Mouse (Mus musculus): Measurements from ENCODE around the gene Serpinb8.

The Serpinb8 gene

DNA sequence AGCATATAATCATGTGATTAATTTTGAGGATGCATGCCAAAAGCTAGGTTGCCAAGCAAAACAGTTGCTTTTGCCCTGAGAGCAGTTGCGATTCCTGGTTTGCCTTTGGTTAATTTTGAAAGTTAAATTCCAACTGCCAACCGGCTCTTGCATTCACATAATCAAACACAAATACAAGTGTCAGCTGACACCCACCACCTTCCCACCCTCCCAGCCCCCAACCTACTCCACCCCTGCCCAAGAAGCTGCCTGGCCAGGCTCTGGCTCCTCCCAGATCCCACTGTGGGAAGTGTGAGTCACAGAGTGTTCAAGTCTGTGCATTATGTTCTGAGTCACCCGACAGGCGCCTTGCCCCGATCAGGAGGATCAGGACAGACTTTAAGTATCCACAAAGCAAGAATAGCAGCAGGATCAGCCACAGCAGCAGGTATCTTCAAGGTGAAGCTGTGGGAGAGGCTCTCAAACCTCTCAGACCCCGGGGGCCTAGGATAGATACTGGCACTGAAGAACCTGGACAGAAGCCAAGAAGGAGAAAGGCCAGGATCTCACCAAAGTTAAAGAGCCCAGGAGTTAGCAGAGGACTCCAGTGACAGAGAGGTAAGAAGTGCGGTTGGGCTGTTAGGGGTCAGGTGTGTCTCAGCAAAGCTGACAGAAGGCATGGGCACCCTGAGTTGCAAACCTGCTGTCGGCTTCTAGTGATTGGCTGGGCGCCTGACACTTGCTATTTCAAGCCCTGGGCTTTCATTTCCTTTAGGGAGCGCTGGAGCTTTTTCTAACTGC, at the start of gene Serpinb8:
Serpinb8 (plus strand) TSS at position 316 of the 780 bp plus-strand sequence.
- no peak for DNase-seq (ENCODE audit: extremely low read depth, low read depth, low spot score)

- no peak for DNase-seq (ENCODE audit: extremely low read depth, low read depth, low spot score)
These were observed 30.3 kb upstream of the Serpinb8 start for GRCm38 (mm10) chr1:107559494-107559893.

DNA sequence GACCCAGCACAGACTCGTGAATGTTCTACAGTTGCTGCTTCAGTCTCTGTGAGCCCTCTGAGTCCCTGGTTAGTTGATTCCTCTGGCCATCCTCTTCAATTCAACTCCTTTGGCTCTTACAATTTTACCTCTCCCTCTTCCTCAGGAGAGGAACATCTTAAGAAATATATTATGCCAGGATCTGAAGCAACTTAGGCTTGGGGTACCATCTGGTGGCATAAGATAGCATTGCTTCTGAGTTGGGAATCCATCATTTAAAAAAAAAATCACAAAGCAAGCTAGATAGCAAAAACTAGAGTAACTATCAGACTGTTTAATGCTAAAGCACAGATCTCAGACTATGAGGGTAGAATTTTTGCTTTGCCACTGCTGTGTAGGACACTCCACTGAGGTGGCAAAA, 27.7 kb upstream of the Serpinb8 start:
- DNase-seq (ENCODE audit: extremely low read depth, low read depth, low spot score), result no peak

DNA sequence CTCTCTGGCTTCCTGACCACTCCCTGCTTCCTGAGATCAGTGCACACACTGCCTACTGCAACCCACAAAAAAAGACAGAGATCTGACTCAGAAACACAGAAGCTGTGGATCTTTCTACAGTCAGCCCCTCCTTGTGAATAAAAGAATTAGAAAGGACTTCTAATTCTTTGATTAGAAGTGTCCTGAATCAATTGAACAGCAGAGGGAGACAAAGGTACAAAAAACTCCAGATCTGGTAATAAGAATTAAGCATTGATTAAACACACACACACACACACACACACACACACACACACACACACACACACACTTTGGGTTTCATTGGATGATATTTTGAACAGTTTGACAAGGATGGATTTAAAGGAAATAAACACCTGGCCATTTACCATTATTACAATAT, 24.2 kb upstream of the Serpinb8 start:
- no peak for DNase-seq (ENCODE audit: extremely low read depth, low read depth, low spot score)

DNA sequence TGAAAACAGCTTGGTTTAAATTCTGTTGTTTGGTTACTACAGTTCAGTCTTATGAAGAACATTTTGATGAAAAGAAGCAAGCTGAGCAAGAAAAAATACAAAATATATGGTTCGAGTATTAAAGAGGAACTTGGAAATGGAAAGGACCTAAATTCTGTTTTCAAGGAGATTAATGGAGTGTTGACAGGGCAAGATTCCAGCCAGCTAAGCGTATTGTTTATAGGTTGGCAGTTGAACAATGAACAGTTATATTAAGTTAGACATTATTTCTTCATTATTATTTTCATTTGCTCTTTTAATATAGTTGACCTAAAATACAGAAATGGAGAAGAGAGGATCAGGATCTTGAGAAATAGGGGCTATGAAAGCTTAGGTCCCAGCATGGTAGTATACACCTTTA, 13.7 kb upstream of the Serpinb8 start:
- no peak for DNase-seq (ENCODE audit: extremely low read depth, low read depth, low spot score)

- DNase-seq (ENCODE audit: extremely low read depth, low read depth, low spot score), result no peak
These were observed 12.3 kb upstream of the Serpinb8 start for GRCm38 (mm10) chr1:107577514-107577913.

DNA sequence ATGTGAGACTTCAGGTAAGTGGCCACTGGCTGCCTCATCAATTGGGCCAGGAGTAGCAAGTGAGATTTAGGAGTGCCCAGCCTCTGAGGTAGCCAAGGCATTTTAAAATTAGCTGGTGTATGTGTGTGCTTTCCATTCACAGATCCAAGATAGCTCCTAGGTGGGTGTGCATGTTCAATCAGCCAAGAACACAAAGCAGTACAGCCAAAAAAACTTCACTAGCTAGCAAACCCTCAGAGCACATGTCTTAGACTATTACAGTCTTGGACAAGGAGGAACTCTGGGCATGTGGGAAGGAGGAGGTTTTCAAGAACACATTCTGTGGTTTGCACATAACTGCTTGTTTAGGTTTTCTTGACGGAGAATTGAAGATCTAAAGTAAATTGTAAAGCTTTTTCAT, 8.6 kb upstream of the Serpinb8 start:
- no peak for DNase-seq (ENCODE audit: extremely low read depth, low read depth, low spot score)

- DNase-seq (ENCODE audit: extremely low read depth, low read depth, low spot score), result no peak
These were observed 6.9 kb upstream of the Serpinb8 start for GRCm38 (mm10) chr1:107582900-107583299.

GRCm38 (mm10) chr1:107583958-107584376, 5.8 kb upstream of the Serpinb8 start:
- no peak for DNase-seq (ENCODE audit: extremely low read depth, low read depth, low spot score)

DNA sequence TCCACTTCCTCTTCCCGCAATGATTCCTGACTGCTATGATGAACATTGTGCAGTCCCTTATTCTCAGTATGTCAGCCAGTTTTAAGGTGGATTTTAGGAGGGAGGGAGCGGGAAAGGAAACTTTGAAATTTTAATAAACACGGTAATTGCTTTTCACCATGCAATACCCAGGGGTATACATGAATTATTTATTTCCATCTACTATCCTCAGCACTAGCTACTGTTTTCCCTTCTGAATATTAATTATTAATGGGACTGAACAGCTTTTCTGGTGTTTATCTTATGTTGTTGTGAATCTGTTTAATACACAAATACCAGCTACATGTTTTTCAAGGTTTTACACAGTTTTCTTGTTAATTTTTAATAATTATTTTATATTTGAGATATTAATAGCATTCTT, 4.9 kb upstream of the Serpinb8 start:
- no peak for DNase-seq (ENCODE audit: extremely low read depth, low read depth, low spot score)

GRCm38 (mm10) chr1:107586196-107586595, 3.6 kb upstream of the Serpinb8 start:
- DNase-seq (ENCODE audit: extremely low read depth, low read depth, low spot score), result no peak

- DNase-seq (ENCODE audit: extremely low read depth, low read depth, low spot score), result no peak
These were observed 1.6 kb upstream of the Serpinb8 start for GRCm38 (mm10) chr1:107588206-107588605.

GRCm38 (mm10) chr1:107588642-107589041, 1.2 kb upstream of the Serpinb8 start:
- no peak for DNase-seq (ENCODE audit: extremely low read depth, low read depth, low spot score)

GRCm38 (mm10) chr1:107592644-107593043, 2.8 kb downstream of the Serpinb8 start:
- no peak for DNase-seq (ENCODE audit: extremely low read depth, low read depth, low spot score)

GRCm38 (mm10) chr1:107593469-107593868, 3.7 kb downstream of the Serpinb8 start:
- DNase-seq (ENCODE audit: extremely low read depth, low read depth, low spot score), result no peak

DNA sequence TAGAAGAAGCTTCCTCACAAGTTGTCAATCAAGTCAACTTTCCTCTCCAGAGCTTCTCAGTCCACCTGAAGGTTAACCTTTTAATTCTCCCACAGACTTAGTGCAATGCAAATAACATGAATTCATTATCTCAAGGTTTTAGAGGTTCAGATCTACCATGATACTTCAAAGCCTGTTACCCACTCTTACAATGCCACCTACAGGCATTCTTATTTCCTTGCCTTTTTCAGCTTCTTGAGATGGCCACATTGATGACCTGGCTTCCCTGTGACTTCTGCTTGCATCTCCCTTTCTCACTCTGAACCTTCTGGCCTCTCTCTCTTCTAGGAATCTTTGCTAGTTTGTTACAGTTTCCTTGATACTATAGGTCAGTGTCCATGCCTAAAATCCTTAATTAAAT, 7.1 kb downstream of the Serpinb8 start:
- DNase-seq (ENCODE audit: extremely low read depth, low read depth, low spot score), result no peak

GRCm38 (mm10) chr1:107598476-107598875, 8.7 kb downstream of the Serpinb8 start:
- no peak for DNase-seq (ENCODE audit: extremely low read depth, low read depth, low spot score)

- no peak for DNase-seq (ENCODE audit: extremely low read depth, low read depth, low spot score)
These were observed 19.1 kb downstream of the Serpinb8 start for GRCm38 (mm10) chr1:107608942-107609341.

DNA sequence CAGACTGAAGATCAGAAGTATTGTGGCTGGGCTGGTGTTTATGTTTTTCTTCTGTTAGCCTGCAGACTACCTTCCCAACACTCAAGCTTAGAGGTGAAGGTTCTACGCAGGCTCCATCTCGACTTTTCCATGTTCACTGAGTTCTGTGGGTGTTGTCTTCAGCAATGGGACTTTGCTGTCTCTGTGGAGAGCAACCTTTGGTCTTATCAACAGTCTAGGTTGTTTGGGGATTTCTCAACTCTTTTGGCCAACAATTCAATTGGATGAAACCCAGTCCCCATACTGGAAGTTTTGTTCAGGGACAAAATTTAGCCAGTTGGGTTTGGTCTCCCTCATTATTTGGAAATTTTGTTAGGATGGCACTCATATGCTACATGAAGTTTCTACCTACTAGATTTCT, 24.3 kb downstream of the Serpinb8 start:
- DNase-seq (ENCODE audit: extremely low read depth, low read depth, low spot score), result no peak

DNA sequence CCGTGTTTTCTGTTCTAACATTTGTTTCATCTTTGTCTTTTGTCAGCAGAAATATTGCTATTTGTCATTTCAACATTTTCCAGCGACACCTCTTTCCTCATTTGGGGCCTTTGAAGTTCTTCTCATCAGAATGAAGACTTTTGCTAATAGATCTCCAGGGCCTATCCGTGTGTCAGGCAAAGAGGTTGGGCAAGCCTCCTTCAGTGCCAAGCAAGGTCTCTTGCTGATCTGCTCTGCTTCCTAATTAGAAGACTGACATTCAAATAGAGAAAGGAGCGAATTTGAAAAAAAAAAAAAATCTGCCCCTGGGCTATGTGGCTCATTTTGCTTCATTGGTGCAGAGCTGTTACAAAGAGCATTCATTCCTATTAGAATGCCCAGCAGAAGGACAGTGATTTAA, 32.2 kb downstream of the Serpinb8 start:
- no peak for DNase-seq (ENCODE audit: extremely low read depth, low read depth, low spot score)

DNA sequence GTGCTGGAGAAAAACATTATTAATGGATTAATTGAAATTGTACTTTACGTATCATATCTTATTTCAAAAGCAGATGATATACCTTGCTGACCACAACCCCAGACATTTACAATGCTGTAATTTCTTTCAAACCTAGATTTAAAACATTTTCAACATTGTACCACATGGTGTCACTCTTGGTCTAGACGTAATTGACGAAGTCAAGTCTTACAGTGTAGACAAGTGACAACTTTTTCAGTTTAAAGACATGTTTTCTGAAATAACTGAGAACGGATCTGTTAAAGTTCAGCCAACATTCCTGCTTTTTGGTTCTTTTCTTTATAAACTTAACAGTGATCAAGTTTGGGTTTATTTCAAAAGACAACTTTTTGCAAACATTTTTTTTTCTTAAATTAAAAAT, 46.1 kb downstream of the Serpinb8 start:
- DNase-seq (ENCODE audit: extremely low read depth, low read depth, low spot score), result no peak

DNA sequence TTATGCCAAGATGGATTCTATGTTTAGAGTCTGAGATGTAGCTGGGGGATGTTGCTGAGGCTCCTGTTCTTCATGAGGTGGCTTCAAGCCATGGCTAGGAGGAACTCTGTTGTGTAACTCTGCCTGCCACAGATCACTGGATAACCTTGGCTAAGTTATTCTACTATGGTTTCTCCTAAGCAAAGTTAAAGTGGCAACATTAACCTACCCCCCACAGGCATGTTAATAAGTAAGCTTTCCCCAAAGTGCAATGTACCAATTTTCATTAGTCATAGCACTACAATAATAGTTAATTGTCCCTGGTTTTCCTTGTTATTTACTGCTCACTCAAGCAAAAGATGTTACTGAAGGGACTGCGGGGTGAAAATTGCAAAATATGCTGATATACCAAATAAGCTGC, 48.2 kb downstream of the Serpinb8 start:
- DNase-seq (ENCODE audit: extremely low read depth, low read depth, low spot score), result no peak

DNA sequence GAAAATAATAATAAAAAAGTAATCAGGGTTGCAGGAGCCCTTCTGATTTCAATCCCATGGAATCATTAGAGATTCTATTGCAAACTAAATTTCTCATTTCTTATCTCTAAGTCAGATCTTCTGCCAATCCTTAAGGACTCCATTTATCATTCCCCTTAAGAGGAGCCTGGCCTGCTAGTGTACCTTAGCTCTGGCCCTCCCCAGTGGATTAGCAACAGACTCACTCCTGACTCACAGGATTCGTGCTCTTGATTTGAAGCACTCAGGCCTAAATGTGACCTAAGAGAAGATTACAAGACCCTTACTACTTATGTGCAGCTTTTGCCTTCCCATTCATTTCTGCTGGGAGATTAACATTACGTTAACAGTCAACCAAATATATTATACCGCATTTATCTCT, 48.7 kb downstream of the Serpinb8 start:
- no peak for DNase-seq (ENCODE audit: extremely low read depth, low read depth, low spot score)
